Mouse (Mus musculus): Measurements from ENCODE around the gene Mllt3. TPM values are rescaled to one million over a fixed set of nuclear protein-coding genes. Genes with fewer than 3 reads are reported as not detected.

Gene Mllt3
- polyA plus RNA-seq, 1 experiment from 2014 or later: 34.8 TPM

DNA sequence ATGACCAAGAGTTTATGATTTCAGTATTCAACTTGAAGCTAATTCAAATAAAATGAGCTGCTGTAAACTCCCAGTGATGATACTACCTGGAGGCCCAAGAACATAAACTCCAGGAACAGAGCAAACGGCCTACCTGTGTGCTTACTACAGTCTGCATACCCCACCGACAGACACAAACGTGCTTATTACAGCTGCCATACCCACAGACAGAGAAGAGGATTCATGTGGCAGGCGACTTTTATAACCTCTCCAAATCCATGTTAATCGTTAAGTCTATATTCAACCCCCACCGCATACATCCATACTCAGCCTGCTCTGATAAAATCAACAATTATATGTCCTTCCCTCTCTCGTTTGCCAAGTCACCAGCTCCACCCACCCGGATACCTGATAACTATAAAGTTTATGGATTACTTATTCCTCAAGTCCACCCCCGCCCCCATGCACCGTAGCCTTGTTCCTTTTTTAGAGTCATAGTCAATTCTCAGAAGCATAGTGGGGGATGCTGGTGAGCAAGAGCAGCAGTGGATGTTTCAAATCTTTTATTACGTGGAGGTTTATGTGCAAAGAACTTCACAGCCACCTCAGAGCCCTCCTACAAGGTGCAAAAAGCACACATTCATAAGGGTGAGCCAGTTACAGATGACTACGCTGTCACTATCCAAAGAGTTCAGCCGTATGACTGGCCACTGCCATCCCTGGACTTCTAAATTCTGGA is 70.0 kb downstream of the Mllt3 start:
- Histone ChIP-seq H3K36me3 (replicated peaks; ENCODE audit: insufficient read depth, low read length) (no peaks in the 10 kb centered on the region), H3K27me3 (ENCODE audit: insufficient read depth, low read length) (no peaks in the 10 kb centered on the region), H3K27ac (ENCODE audit: low read depth) (no peak overlapping the region), H3K9ac (replicated peaks) (no peak overlapping the region), H3K4me3 (ENCODE audit: low read depth, low read length) (no peak overlapping the region), H3K4me1 (ENCODE audit: insufficient read depth) (no peaks in the 10 kb centered on the region), H3K9me3 (ENCODE audit: low read length) (no peaks in the 10 kb centered on the region), H3K4me2 (ENCODE audit: low read depth, low read length) (no peak overlapping the region)
- TF ChIP-seq CTCF (IDR thresholded peaks at IDR 0.05; ENCODE audit: low read depth) (no peak), EP300 (IDR thresholded peaks at IDR 0.05; ENCODE audit: low read depth) (no peak)
- DNase-seq: no peak
- ATAC-seq: no peak
- WGBS (ENCODE audit: insufficient replicate concordance): 73% methylated on average over 13 of the region's 13 CpGs

GRCm38 (mm10) chr4:87961872-87962271 is 71.3 kb downstream of the Mllt3 start:
- no peak for TF ChIP-seq EP300 (IDR thresholded peaks at IDR 0.05; ENCODE audit: low read depth)
- no peak for TF ChIP-seq CTCF (IDR thresholded peaks at IDR 0.05; ENCODE audit: low read depth)
- no peak overlapping the region for H3K27ac ChIP-seq (ENCODE audit: low read depth)
- no peaks in the 10 kb centered on the region for H3K4me1 ChIP-seq (ENCODE audit: insufficient read depth)
- H3K27me3 ChIP-seq (ENCODE audit: insufficient read depth, low read length): no peaks in the 10 kb centered on the region
- ATAC-seq: no peak
- 80% methylated on average over 6 of the region's 6 CpGs for whole genome bisulfite sequencing (ENCODE audit: insufficient replicate concordance)
- H3K36me3 ChIP-seq (replicated peaks; ENCODE audit: insufficient read depth, low read length): no peaks in the 10 kb centered on the region
- H3K9me3 ChIP-seq (ENCODE audit: low read length): no peaks in the 10 kb centered on the region
- H3K4me2 ChIP-seq (ENCODE audit: low read depth, low read length): no peak overlapping the region
- H3K4me3 ChIP-seq (ENCODE audit: low read depth, low read length): no peak overlapping the region
- no peak overlapping the region for H3K9ac ChIP-seq (replicated peaks)
- DNase-seq: no peak

DNA sequence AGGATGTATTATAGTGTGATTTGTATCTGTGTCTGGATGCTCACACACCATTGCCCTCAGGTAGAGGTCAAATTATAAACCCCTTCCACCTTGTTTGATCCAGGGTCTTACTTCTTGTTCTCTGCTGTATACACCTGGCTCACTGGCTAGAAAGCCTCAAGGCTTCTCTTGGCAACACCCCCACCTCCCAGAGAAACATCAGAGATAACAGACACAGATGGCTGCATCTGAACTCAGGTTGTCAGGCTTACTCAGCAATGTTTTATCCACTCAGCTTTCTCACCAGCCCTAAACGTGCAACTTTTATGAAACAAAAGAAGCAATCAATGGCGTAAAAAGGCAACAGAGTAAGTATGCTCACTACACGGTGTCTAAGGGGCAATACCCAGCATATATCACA is 75.3 kb downstream of the Mllt3 start:
- Histone ChIP-seq H3K36me3 (replicated peaks; ENCODE audit: insufficient read depth, low read length) (no peaks in the 10 kb centered on the region), H3K4me3 (ENCODE audit: low read depth, low read length) (no peak overlapping the region), H3K4me2 (ENCODE audit: low read depth, low read length) (no peak overlapping the region), H3K27me3 (ENCODE audit: insufficient read depth, low read length) (no peaks in the 10 kb centered on the region), H3K27ac (ENCODE audit: low read depth) (no peak overlapping the region), H3K4me1 (ENCODE audit: insufficient read depth) (no peaks in the 10 kb centered on the region), H3K9me3 (ENCODE audit: low read length) (no peaks in the 10 kb centered on the region), H3K9ac (replicated peaks) (no peak overlapping the region)
- DNase-seq: no peak
- TF ChIP-seq CTCF (IDR thresholded peaks at IDR 0.05; ENCODE audit: low read depth): no peak
- no peak for TF ChIP-seq EP300 (IDR thresholded peaks at IDR 0.05; ENCODE audit: low read depth)
- ATAC-seq: no peak
- WGBS (ENCODE audit: insufficient replicate concordance): 70% methylated on average over 3 of the region's 3 CpGs

DNA sequence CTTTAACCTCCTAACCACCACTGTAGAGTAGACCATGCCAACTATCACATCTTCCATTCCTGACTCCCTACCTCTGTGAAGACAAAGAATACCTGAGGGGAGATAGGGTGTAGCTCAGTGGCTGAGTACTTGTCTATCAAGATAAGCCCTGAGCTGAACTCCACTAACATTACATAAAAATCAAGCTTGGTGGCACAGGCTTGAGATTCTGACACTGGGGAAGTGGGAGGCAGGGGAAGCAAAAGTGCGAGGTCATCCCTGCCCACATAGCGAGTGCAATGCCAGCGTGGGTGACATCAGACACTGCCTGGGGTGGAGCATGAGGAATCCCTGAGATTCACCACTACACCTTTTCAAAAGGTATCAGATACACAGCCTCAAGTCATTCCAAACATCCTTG is 76.0 kb downstream of the Mllt3 start:
- Histone ChIP-seq H3K9me3 (ENCODE audit: low read length) (no peaks in the 10 kb centered on the region), H3K27ac (ENCODE audit: low read depth) (no peak overlapping the region), H3K36me3 (replicated peaks; ENCODE audit: insufficient read depth, low read length) (no peaks in the 10 kb centered on the region), H3K9ac (replicated peaks) (no peak overlapping the region), H3K4me3 (ENCODE audit: low read depth, low read length) (no peak overlapping the region), H3K27me3 (ENCODE audit: insufficient read depth, low read length) (no peaks in the 10 kb centered on the region), H3K4me2 (ENCODE audit: low read depth, low read length) (no peak overlapping the region), H3K4me1 (ENCODE audit: insufficient read depth) (no peaks in the 10 kb centered on the region)
- ATAC-seq (no peak), DNase-seq (no peak)
- 74% methylated on average over 3 of the region's 3 CpGs for WGBS (ENCODE audit: insufficient replicate concordance)
- TF ChIP-seq CTCF (IDR thresholded peaks at IDR 0.05; ENCODE audit: low read depth) (no peak), EP300 (IDR thresholded peaks at IDR 0.05; ENCODE audit: low read depth) (no peak)

- Histone ChIP-seq H3K27me3 (ENCODE audit: insufficient read depth, low read length) (no peaks in the 10 kb centered on the region), H3K4me2 (ENCODE audit: low read depth, low read length) (no peak overlapping the region), H3K9me3 (ENCODE audit: low read length) (no peaks in the 10 kb centered on the region), H3K4me1 (ENCODE audit: insufficient read depth) (no peaks in the 10 kb centered on the region), H3K36me3 (replicated peaks; ENCODE audit: insufficient read depth, low read length) (no peaks in the 10 kb centered on the region), H3K4me3 (ENCODE audit: low read depth, low read length) (no peak overlapping the region), H3K9ac (replicated peaks) (no peak overlapping the region), H3K27ac (ENCODE audit: low read depth) (no peak overlapping the region)
- WGBS (ENCODE audit: insufficient replicate concordance): 78% methylated on average over 2 of the region's 2 CpGs
- no peak for ATAC-seq
- no peak for DNase-seq
- TF ChIP-seq EP300 (IDR thresholded peaks at IDR 0.05; ENCODE audit: low read depth) (no peak), CTCF (IDR thresholded peaks at IDR 0.05; ENCODE audit: low read depth) (no peak)
Measured at GRCm38 (mm10) chr4:87955132-87955531, 78.0 kb downstream of the Mllt3 start.

DNA sequence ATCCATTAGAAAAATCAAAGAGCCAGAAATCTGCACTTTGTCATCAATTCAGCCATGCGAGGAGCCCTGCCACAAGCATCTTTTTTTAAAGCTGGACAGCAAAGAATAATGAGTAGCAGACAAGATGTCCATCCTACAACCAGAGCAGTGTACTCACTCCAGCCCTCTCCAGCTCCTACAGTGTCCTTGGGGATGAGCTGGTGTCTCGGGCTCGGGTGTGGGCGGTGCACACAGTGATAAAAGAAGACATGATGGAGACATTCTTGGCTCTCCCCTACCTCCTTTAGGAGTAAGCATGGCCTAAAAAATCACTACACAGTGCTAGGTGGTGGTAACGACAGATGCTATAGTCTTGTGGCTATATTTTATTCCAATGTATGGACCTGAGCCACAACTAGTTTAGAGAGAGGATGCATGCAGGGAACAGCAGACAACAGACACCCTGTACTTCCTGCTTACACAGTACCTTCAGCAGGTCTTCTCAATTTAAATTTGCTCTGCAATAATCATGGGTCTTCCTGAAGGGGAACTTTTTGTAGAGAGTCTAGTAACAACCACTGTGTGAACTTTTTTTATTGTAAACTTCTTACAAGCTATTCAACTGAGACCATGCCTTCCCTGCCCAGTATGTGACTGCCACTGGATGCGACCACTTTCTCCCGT is 78.6 kb downstream of the Mllt3 start:
- H3K9ac ChIP-seq (replicated peaks): no peak overlapping the region
- H3K27ac ChIP-seq (ENCODE audit: low read depth): no peak overlapping the region
- no peaks in the 10 kb centered on the region for H3K27me3 ChIP-seq (ENCODE audit: insufficient read depth, low read length)
- 76% methylated on average over 7 of the region's 7 CpGs for WGBS (ENCODE audit: insufficient replicate concordance)
- no peak overlapping the region for H3K4me3 ChIP-seq (ENCODE audit: low read depth, low read length)
- H3K4me1 ChIP-seq (ENCODE audit: insufficient read depth): no peaks in the 10 kb centered on the region
- DNase-seq: no peak
- TF ChIP-seq EP300 (IDR thresholded peaks at IDR 0.05; ENCODE audit: low read depth) (no peak), CTCF (IDR thresholded peaks at IDR 0.05; ENCODE audit: low read depth) (no peak)
- H3K4me2 ChIP-seq (ENCODE audit: low read depth, low read length): no peak overlapping the region
- ATAC-seq: no peak
- H3K9me3 ChIP-seq (ENCODE audit: low read length): no peaks in the 10 kb centered on the region
- no peaks in the 10 kb centered on the region for H3K36me3 ChIP-seq (replicated peaks; ENCODE audit: insufficient read depth, low read length)
